Mouse (Mus musculus) cerebellum, adult 2 months (tissue): ENCODE measurements around the gene Ppil1.

Source experiments
- CTCF ChIP-seq: fragments of 200-500 bp; IDR thresholded peaks from 2 replicates; pipeline ENCODE4 v1.5.1; 2011; ENCODE audit warnings: low read depth, mild to moderate bottlenecking, control low read depth, low read length, moderate library complexity, borderline replicate concordance; ENCODE audit not compliant: insufficient read depth
- POLR2A ChIP-seq: fragments of 200-500 bp; IDR thresholded peaks from 2 replicates; pipeline ENCODE4 v1.6.1; 2011; ENCODE audit warnings: low read length, control low read depth, borderline replicate concordance; ENCODE audit not compliant: insufficient read depth

- TF ChIP-seq CTCF (no peak), POLR2A (no peak)
Measured at GRCm38 (mm10) chr17:29247881-29248280, 16.1 kb downstream of the Ppil1 start.
